Mouse (Mus musculus) ovary, postnatal 36 days (tissue): Measurements from ENCODE around the gene Icam1.
"Not testable (repeated sequence)": the region's sequence is repeated elsewhere in the genome, so short reads cannot be mapped to it uniquely, and the experiment has no call there.

Source experiments
- DNase-seq: peaks from one replicate; pipeline ENCODE4 v3.0.0; 2022; ENCODE audit warnings: low spot score, mixed read lengths

The Icam1 gene

DNA sequence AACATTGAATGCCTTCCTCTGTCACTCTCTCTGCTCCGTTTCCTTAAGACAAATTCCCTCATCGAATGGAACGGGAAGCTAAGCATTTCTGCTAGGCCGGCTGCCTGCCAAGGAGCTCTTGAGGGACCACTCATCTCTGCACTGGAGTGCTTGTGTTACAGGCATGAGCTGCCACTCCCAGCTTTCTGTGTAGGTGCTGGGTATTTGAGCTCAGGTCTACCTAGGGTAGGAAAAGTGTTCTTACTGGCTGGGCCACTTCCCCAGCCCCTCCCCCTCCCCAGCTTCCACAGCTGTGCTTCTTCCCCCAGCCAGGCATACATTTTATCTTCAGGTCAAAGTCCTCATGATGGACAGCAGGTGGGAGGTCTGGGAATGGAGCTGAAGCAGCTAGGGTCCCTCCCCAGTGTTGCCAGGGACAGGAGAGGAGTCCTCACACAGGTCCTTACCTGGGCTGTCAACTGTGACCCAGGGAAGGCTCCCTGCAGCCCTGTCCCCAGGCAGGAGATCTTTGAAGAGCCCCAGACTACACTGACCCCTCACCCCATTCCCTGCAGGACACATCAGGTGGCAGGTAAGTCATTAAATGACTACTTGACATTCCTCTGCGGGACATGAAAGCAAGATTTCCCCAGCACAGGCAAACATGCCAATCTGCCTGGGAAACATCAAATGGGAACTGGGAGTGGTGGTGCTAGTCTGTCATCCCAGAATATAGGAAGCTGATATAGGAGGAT is 22.5 kb upstream of the Icam1 start:
- DNase-seq: no peak

DNA sequence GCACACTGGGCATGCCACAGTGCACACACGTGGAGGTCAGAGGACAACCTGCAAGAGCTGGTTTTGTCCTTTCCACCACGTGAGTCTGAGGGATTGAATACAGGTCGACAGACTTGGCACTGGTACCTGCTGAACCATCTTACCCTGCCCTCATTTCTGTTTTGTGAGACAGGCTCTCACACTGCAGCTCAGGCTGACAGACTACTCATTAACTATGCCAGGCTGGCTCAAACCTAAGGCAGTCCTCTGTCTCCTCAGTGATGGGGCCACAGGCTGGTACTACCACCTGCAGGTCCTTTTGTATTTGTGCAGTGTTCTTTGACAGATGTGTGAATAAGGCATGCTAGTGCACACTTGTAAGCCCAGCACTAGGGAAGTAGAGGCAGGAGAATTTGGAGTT is 20.7 kb upstream of the Icam1 start:
- DNase-seq: no peak

GRCm38 (mm10) chr9:20997065-20997464 is 18.7 kb upstream of the Icam1 start:
- no peak for DNase-seq

DNA sequence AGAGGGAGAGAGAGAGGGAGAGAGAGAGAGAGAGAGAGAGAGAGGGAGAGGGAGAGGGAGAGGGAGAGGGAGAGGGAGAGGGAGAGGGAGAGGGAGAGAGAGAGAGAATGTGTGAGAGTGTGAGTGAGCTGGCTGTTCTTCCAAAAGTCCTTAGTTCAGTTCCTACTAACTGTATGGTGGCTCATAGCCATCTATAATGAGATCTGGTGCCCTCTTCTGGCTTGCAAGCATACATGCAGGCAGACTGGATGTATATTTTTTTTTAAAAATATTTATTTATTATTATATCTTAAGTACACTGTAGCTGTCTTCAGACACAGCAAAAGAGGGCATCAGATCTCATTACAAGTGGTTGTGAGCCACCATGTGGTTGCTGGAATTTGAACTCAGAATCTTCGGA is 17.4 kb upstream of the Icam1 start:
- DNase-seq: not testable (repeated sequence)

DNA sequence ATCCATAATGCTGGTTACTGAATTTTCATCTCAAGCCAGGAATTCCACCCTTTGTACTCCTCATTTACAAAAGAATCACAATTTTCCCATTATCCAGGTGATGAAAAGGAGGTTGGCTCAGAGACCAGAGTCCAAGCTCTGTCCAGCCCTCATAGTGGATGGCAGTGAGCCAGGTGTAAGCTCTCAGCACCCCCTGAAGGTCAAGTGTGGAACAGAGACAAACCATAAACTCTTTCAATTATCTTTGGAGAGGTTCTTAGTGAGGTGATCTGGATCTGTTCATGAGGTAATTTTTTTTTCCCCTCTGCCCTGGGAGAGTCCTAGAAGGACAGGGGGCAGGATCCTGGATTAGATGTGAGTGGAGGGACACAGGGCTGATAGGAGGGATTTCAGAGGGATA is 15.0 kb upstream of the Icam1 start:
- DNase-seq: no peak

- DNase-seq: no peak
Observed at GRCm38 (mm10) chr9:21001651-21002200, 14.1 kb upstream of the Icam1 start.

- DNase-seq: no peak
Observed at GRCm38 (mm10) chr9:21002270-21002626, 13.5 kb upstream of the Icam1 start.

- peak; percentile 84 for DNase-seq
Observed at GRCm38 (mm10) chr9:21002627-21003551, 12.9 kb upstream of the Icam1 start, which contains the start of gene Mrpl4. Gene Mrpl4 (plus strand): TSS chr9:21002738.

DNA sequence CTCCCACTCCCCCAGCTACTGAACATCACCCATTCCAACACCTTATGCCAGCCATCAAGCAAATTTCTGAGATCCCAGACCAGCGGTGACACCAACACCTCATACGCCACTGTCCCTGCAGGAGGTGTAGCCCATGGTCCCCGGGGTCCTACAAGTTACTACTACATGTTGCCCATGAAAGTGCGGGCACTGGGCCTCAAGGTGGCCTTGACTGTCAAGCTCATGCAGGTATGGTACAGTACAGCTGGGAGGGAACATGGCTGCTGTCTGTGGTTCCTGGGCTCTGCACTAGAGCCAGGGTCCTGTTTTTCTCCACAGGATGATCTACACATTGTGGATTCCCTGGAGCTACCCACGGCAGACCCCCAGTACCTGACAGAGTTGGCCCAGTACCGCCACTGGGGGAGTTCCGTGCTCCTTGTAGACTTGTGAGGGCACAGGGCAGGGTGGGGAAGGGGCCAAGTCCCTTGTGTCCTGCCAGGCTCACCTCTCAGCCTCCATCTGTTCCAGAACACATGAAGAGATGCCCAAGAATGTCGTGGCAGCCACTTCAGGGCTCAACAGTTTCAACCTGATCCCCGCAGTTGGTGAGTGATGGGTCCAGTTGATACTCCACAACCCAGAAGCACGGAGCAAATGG is 8.4 kb upstream of the Icam1 start:
- no peak for DNase-seq

DNA sequence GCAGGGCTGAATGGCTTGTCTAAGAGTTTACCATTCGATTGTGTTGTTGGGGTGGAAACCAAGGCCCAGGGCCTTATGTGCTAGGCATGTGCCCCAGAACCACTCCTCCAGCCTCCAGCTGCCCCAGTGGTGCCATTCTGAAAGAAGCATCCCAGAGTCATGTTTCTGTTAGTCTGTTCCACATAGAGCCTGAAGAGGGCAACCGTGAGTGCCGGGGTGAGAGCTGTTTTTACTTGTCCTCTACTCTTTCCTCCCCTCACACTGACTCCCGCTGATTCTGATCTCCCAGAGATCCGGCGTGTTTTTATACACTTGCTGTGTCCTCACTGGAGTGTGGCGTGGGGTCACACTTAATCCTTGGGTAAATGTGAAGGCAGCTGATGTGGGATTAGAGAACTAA is 7.8 kb upstream of the Icam1 start:
- DNase-seq: no peak

GRCm38 (mm10) chr9:21010362-21010761 is 5.4 kb upstream of the Icam1 start:
- DNase-seq: no peak

GRCm38 (mm10) chr9:21010939-21011541 is 4.7 kb upstream of the Icam1 start:
- DNase-seq: not testable (repeated sequence)

GRCm38 (mm10) chr9:21011846-21012312 is 3.9 kb upstream of the Icam1 start:
- DNase-seq: no peak

DNA sequence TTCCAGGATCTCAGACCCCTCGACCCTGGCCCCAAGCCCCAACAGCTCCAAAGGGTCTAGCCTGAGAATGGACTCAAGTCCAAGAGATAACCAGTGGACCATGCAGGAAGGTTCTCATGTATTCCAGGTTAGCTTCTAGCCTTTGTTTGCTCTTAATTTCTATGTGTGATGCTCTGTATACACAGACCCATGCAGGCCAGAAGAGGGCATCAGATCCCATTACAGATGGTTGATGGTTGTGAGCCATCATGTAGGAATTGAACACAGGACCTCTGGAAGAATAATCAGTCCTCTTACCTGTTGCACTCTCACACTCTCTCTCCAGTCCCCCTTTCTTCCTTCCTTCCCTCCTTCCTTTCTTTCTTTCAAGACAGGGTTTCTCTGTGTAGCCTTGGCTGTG is 3.4 kb upstream of the Icam1 start:
- DNase-seq: no peak

GRCm38 (mm10) chr9:21014691-21015570 is 854 bp upstream of the Icam1 start:
- peak; percentile 46 for DNase-seq

DNA sequence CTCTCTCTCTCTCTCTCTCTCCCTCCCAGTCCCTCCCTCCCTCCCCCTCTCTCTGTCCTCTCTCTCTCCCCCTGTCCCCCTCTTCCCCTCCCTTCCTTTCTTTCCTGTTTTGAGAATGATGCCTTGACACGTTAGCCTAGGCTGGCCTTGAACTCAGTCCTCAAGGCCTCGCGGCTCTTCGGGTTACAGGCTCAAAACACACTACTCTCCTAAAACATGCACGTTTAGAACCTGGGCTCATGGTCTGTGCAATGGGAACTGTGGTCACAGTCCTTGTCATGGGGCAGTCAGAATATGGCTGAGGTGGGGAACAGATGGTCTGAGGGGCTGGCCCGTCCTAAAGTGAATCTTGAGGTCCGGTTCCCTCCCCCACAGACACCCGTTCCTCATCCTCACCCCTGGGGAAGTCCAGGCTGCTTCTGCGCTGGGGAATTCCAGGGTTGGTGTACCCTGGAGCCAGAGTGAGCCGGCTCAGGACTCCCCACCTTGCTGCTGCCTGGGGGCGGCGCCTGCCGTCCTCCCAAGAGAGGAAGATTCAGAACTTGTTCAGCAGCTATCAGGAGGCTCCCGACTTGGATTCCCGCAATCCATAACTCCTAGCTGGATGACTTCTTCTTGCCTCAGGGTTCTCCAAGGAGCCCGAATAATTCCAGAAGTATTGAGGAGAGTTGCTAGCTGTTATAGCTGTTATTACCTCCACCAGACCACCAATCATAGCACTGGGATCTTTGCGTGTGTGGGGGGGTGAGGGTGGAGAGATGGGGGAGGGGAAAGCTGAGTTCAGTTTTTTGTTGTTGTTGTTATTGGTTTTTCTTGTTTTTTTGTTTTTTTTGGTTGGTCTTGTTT is 769 bp downstream of the Icam1 start:
- DNase-seq: no peak

- no peak for DNase-seq
Observed at GRCm38 (mm10) chr9:21017177-21017575, 1.4 kb downstream of the Icam1 start.

- no peak for DNase-seq
Observed at GRCm38 (mm10) chr9:21018600-21018999, 2.8 kb downstream of the Icam1 start.

GRCm38 (mm10) chr9:21021363-21021762 is 5.6 kb downstream of the Icam1 start:
- DNase-seq: no peak

GRCm38 (mm10) chr9:21022288-21022687 is 6.5 kb downstream of the Icam1 start:
- no peak for DNase-seq
